Mouse (Mus musculus) ovary, adult 18-20 months (tissue): ENCODE measurements around the gene Kyat1.
"Not testable (repeated sequence)": the region's sequence is repeated elsewhere in the genome, so short reads cannot be mapped to it uniquely, and the experiment has no call there.

ENCODE experiments used
- DNase-seq: peaks from one replicate; pipeline ENCODE4 v3.0.0; 2022; ENCODE audit warnings: low spot score, mixed read lengths

Kyat1 gene

GRCm38 (mm10) chr2:30173541-30174240 is 32.0 kb downstream of the Kyat1 start:
- no peak for DNase-seq

- no peak for DNase-seq
Observed at GRCm38 (mm10) chr2:30171997-30172382, 33.7 kb downstream of the Kyat1 start.

GRCm38 (mm10) chr2:30171371-30171996 is 34.2 kb downstream of the Kyat1 start, which contains the start of gene Endog:
Endog (plus strand) TSS chr2:30171493.
- DNase-seq: peak; percentile 85

GRCm38 (mm10) chr2:30166677-30167076 is 39.0 kb downstream of the Kyat1 start:
- DNase-seq: no peak

- DNase-seq: no peak
Observed at GRCm38 (mm10) chr2:30164340-30164932, 41.2 kb downstream of the Kyat1 start.

- no peak for DNase-seq
Observed at GRCm38 (mm10) chr2:30161809-30162208, 43.8 kb downstream of the Kyat1 start.

DNA sequence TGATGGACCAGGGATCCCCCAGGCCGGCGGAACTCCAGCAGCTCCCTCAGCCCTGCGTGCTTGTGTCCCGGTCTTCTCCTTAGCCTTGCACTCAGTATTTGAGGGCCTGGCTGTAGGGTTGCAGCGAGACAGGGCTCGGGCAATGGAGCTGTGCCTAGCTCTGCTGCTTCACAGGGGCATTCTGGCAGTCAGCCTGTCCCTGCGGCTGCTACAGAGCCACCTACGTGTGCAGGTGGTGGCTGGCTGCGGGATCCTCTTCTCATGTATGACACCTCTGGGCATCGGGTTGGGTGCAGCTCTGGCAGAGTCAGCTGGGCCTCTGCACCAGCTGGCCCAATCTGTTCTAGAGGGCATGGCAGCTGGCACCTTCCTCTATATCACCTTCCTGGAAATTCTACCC is 45.8 kb downstream of the Kyat1 start:
- not testable (repeated sequence) for DNase-seq

GRCm38 (mm10) chr2:30152616-30153015 is 53.0 kb downstream of the Kyat1 start:
- DNase-seq: no peak

DNA sequence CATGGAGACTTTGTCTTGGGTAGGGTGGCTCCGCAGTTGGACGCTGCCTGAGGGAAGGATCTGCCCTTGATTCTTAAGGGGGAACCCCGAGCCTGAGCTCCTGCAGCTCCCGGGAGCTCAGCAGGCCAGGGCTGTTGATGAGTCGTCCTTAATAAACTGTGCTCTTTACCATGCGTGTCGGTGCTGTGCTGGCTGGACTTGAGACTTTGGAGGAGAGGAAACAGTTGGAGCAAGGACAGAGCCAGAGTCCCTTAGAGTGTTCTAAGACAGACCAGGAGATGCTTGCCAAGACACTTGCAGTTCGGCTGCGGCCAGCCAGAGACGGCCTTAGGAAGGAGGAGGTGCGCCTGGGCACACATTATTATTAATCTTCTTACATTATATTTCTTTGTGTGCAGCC is 53.8 kb downstream of the Kyat1 start:
- DNase-seq: peak; percentile 31

DNA sequence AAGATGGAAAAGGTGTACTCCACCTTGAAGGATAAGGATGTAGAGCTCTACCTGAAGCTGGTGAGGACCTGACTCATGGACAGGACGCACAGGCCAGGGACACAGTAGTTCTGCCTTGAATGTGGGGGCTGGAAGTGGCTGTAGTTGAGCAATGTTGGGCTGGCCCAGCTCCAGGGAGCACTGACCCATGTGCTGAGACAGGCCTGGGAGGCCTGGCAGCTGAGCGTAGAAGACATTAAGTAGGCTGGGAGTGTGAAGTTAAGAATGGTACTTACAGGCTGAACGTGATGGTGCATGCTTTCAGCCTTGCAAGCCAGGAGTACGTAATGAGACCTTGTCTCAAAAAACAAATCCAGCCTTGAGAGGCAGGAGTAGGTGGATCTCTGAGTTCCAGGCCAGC is 58.2 kb downstream of the Kyat1 start:
- peak; percentile 63 for DNase-seq

GRCm38 (mm10) chr2:30144436-30144835 is 61.2 kb downstream of the Kyat1 start:
- DNase-seq: no peak

DNA sequence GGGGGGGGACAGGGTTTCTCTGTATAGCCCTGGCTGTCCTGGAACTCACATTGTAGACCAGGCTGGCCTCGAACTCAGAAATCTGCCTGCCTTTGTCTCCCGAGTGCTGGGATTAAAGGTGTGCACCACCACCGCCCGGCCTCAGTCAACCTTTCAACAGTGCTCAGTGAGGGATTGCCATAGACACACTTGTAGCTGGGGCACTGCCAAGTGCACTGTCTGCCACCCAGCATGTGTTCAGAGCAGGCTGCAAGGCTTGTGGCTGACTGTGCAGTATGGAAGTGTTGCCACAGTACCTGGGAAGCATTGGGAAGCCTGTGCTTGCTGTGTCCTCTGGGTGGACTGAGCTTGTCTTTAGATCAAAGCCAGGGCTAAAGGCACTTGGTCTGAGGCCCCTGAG is 65.6 kb downstream of the Kyat1 start:
- DNase-seq: not testable (repeated sequence)

GRCm38 (mm10) chr2:30136458-30136857 is 69.2 kb downstream of the Kyat1 start:
- no peak for DNase-seq
